Mouse (Mus musculus) brain, embryonic 14.5 days (tissue): ENCODE measurements at regions not wholly inside any gene's neighbourhood (a gene's known extent, or its start where the extent isn't known, plus 50 kb on each side); places are given as distances from the start of the nearest gene placed in this dataset.

Experiments
- CTCF ChIP-seq: fragments of 200-500 bp; IDR thresholded peaks from 2 replicates; pipeline ENCODE4 v1.5.1; 2012; ENCODE audit warnings: inconsistent platforms, mild to moderate bottlenecking, moderate library complexity, borderline replicate concordance; ENCODE audit not compliant: insufficient read depth, insufficient read length; ENCODE audit errors: extremely low read depth
- POLR2A ChIP-seq: fragments of 200-500 bp; IDR thresholded peaks from 2 replicates; pipeline ENCODE4 v1.6.1; 2012; ENCODE audit warnings: mild to moderate bottlenecking, inconsistent platforms, borderline replicate concordance; ENCODE audit not compliant: poor library complexity, insufficient read depth, insufficient read length, severe bottlenecking; ENCODE audit errors: extremely low read depth

GRCm38 (mm10) chr3:128040407-128041115 lies 144.4 kb upstream of the Fam241a start:
- TF ChIP-seq CTCF, result no peak
- no peak for TF ChIP-seq POLR2A
